Mouse (Mus musculus) left cerebral cortex, adult 9 months (tissue): ENCODE data around the gene Tm9sf1.

Experiments used
- DNase-seq, 2 experiments: peaks; one replicate each; pipeline ENCODE4 v3.0.0; 2022; ENCODE audit warnings: low spot score in 2 of 2

Tm9sf1 gene

DNA sequence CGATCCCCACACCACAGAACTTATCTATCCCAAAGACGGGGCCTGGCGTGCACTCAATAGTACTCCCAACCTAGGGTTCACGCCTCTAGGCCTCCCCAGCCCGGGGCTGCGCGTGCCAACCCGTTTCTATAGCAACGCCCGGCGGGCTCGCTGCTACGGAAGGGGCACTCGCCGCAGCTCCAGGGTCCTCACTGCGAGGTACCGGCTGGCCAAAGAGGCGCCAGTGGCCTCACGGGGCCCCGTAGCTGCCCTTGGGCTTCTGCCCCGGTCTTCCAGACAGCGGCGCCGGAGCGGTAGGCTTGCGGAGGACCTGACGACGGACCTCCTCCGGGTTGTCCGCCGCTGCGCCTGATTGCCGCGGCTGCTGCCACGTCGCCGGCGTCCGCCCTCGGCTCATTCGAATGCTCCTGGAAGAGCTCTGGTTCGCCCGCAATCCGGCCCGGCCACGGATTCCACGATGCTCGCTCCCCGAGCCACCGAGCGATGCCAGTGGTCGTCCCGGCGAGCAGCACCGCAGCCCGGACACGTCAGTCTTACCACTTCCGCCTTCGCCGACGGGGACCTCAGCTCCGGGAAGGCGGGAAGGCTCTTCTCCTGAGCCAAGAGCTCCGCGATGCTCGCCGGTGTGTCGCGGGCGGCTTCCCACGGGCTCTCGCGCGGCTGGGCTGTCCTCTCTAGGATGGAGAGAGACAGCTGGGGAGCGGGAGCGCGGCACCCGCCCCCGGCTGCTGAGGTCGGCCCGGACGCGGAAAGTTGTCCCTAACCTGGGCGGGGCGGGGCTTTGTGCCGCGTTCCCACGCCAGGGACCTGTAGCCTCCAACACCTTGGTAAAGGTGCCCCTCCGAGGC lies at the start of gene Tm9sf1:
TSS of gene Tm9sf1 (minus strand) at position 747 of the 848 bp plus-strand sequence.
- DNase-seq = peak; percentile 69 to 82

DNA sequence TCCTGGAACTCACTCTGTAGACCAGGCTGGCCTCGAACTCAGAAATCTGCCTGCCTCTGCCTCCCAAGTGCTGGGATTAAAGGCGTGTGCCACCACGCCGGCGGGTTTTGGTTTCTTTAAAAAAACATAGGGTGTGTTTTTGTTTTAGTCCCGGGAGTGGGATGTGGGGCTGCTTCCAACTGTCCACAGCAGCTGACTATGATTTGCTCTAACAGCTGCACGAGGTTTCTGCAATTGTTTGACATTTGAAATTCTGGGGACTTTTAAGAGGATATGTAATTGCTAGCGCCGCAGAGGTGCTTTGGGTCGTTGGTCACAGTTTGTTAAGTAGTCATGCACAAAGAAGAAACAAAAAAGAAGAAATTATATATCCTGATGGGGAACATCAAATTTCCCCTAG lies 45.8 kb upstream of the Tm9sf1 start:
- no peak for DNase-seq

DNA sequence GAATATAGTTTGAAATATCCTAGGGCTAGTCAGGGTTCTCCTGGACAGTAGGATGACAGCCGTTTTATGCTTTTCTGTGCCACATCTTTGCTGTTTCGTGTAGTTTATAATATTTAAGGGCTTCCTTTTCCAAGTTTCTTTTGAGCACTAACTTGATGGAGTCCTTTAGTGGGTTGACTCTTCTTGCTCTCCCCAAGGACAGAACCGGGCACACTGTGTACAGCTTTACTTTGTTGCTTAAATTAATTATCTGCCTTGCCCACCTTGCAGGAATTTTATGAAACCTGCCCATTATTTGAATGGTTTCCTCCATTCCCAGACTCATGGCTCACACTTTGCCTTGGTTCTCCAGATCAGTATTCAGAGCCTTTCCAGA lies 38.5 kb upstream of the Tm9sf1 start:
- DNase-seq = no peak

DNA sequence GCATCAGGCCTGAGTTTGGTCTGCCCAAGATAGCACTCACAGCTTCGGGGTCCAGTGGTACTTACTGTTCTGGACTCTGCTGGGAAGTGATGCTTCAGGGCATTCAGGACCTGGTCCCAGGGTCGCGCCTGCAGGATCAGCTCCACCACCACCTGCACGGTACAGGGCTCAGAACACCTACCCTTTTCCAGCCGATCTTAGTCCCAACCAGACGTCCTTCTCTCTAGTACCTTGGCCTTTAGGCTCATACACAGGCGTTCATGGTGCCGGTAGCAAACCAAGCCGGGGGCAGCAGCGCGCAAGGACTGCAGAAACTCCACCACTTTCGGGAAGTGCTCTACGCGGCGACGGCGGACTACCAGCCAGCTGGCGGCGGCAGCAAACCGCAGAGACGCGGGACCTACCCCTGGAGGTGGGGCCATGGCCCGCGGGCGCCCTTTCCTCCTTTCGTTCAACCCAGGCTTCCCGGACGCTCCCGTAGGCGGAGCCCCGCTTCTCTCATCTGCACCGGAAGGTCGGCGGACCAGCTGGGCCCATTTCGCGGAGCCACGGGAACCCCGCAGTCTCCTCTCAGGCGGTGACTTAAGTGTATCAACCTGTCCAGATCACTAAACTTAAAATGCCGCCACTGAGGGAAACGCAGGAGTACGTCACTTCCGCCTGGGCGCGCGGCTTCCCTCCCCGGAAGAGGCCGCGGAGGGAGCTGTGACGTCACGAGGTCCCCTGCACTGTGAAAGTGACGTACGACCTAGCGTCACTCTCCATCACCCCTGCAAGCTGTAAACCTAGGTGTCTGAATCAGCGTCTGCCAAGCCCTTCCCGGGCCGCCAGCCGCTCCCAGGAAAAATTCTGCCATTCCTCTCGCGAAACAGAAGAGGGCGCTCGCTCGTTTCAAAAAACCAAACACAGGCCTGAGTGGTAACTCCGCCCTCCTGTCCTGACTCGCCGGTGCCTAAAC lies 37.8 kb upstream of the Tm9sf1 start, which contains the start of gene Tinf2:
TSS of gene Tinf2 (minus strand) at position 661 of the 958 bp plus-strand sequence.
- peak; percentile 94 to 98 for DNase-seq

DNA sequence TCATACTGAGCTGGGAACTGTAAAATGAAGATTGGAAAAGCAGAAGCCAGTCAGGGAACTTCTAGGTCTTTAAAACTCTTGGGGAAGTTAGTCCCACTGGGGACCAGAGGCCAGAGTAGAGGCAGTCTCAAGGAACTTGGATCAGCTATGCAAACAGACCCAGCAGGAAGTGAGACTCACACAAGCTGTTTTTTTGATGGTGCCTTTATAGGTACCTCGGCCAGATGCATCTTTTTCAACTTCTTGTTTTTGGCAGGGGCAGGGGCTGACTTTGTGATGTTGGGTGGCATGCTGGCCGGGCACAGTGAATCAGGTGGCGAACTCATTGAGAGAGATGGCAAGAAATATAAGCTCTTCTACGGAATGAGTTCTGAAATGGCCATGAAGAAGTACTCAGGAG lies 34.0 kb upstream of the Tm9sf1 start:
- no peak for DNase-seq

DNA sequence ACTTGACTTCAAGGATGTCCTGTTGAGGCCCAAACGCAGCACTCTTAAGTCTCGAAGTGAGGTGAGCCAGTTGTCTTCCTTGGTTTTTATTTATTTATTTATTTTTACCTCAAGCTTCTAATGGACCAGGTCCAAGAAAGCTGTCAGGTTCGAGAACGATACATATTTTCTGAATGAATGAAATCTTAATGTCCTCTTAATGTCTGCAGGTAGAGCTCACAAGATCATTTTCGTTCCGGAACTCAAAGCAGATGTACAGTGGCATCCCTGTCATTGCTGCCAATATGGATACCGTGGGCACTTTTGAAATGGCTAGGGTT lies 29.1 kb upstream of the Tm9sf1 start:
- DNase-seq = no peak

DNA sequence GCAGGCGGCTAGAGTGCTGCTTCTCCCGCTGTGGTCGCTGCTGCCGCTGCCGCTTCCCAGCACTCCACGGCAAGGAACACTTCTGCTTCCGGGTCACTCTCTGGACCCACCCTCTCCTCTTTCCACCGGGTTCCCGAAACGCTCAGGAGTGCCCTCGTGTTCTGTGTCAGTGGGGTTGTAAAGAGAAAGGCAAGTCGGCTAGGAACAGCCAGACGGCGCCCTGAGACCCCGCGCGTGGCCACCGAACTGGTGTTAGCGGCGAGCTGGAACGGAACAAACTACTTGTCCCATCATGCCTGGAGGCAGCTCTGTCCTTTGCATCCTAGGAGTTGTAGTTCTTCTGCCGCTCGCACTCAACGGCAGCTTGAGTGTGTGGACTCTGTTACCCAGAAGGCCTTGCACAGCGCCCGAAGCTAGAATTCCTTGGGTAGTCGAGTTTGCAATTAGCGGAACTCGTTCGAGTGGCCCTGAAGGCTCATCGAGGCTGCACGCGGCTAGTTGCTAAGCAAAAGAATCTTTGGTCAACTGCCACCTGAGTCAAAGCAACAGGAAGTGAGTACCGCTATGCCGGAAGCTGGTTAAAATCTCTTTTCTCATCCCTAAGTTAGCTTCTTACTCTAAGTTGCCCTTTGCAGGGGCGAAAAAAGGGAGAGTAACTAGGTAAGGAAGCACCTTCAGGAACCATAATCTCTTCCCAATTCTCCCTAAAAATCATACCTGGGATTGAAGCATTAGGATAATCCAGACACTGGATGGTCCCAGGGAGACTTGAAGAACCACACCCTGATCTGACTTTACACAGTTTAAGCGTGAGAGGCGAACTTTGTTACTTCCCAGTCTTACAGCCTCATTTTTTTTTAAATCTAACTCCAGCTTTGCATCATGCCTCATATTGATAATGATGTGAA lies 28.5 kb upstream of the Tm9sf1 start, which contains the start of the genes Gmpr2 and Nedd8:
TSS of gene Gmpr2 (plus strand) at position 109 of the 908 bp plus-strand sequence.
TSS of gene Nedd8 (minus strand) at position 292 of the 908 bp plus-strand sequence.
- peak; percentile 92 to 96 for DNase-seq

DNA sequence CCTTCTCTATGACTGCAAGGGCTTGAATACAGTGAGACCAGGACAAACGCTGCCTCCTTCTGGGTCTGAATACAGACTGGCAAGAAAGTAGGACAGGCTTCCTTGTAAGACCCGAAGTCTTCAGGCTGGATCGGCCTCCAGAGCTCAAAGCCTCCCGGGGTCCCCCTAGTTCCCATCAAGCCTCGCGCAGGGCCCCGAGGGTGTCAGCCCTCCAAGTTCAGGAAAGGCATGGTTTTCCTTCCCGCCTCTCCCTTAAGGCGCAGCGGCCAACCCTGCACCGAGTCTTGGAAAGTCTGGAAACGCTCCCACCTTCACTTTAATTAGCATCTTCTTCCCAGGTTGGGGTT lies 27.9 kb upstream of the Tm9sf1 start:
- DNase-seq = no peak

DNA sequence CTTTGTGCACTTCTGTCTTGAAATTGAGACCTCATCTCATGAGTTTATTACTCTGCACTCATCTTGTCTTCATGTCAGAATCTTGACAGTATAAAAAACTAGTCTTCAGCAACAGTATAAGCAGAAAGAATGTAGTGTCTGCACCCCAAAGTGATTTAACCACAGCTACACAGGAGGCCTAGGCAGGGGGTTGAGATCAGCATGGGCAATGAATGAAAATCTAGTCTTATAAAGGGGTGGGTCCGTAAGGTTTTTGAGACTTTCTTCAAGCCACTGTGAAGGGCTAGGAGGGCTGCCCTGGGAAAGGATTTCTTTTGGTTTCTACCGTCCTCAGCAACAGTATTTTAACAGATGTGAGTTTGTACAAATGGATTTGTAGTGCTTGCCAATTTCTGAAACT lies 17.0 kb upstream of the Tm9sf1 start:
- DNase-seq = no peak

DNA sequence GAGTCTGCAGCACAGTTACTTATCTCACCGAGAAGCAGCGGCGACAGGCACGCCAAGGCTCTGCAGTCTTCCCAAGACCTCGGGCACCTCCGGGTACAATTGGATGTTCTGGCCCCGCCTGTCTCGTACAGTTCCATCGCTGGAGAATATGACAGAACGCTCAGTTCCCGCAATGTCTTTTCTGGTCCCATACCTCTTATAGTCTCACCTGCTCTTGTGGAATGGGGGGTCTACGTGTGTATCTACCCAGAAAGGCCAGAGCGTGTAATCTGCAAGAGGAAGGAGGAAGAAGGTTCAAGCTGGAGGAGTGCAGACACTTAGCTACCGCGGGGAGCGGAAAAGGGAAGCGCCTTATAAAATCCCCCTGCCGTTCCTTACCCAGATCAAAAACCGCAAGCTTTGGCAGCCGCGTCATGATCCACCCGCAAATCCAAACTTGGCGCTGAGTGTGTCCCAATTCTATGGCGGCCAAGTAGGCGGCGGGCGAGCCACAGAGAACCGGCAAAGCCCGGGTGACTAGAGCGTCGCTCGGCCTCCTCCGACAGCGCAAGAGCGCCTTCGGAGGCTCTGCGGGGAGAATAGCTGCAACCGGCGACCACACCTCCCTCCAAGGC lies 16.5 kb upstream of the Tm9sf1 start, which contains the start of gene Mdp1:
TSS of gene Mdp1 (minus strand) at position 549 of the 614 bp plus-strand sequence.
- peak in 1 of 2 experiments; percentile 80 for DNase-seq

DNA sequence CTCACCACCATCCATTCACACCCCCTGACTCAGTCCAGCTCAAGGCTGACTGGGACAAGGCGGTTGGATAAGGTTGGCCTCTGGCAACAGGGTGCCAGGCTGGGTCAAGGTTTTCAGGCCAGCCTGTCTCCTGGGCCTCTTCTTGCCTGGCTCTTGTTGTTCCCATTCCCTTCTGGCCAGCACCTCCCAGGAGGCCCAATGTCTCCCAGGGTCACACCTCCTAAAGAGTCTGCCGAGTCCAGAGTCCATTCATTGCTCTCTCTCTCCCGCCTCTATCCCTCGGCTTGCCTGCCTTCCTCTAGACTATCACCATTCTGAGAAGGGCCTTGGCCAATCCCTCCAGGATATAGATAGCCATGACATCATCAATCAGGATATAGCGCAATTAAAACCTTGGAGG lies 14.4 kb upstream of the Tm9sf1 start:
- no peak for DNase-seq

DNA sequence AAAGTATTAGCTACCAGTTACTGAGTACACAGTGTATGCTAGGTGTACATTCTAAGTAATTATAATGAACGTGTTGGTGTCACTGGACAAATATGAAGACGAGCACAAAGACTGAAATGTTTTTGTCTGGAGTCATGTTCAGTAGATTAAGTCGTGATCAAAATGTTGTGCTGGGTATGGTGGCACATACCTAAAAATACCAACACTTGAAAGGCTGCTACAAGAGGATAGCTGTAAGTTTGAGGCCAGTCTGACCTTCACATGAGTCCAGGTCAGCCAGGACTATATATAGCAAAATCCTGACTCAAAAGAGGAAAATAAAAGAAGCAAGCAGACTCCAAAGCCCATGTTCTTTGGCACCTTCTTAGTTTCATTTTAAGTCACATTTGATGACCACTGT lies 13.3 kb upstream of the Tm9sf1 start:
- no peak for DNase-seq

DNA sequence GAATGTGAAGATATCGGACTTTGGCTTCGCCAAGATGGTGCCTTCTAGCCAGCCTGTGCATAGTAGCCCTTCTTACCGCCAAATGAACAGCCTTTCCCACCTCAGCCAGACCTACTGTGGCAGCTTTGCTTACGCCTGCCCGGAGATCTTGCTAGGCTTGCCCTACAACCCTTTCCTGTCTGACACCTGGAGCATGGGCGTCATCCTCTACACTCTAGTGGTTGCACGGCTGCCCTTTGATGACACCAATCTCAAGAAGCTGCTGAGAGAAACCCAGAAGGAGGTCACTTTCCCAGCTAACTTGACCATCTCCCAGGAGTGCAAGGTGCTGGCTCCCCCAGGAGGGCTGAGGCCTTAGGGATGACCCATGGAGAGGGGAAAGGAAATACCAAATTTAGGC lies 7.9 kb upstream of the Tm9sf1 start:
- DNase-seq = no peak

DNA sequence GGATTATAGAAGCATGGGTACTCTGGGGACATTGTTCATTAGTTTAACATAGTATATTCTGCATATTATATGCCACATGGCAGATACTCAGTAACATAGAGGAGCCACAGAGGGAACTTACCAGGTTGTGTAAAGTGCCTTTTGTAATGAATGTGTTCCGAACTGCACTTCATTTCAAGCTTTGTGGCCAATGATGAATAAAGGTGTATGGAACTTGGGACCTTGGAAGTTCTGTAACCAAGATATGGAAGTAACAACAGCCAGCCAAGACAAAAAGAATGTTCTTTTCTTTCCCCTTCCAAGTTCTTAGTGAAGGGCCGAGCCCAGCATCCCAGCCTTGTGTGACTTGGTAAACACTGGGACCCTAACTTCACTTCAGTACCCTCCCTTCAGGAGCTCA lies 6.3 kb upstream of the Tm9sf1 start, which contains the start of gene Tssk4:
TSS of gene Tssk4 (plus strand) at position 301 of the 400 bp plus-strand sequence.
- no peak for DNase-seq

DNA sequence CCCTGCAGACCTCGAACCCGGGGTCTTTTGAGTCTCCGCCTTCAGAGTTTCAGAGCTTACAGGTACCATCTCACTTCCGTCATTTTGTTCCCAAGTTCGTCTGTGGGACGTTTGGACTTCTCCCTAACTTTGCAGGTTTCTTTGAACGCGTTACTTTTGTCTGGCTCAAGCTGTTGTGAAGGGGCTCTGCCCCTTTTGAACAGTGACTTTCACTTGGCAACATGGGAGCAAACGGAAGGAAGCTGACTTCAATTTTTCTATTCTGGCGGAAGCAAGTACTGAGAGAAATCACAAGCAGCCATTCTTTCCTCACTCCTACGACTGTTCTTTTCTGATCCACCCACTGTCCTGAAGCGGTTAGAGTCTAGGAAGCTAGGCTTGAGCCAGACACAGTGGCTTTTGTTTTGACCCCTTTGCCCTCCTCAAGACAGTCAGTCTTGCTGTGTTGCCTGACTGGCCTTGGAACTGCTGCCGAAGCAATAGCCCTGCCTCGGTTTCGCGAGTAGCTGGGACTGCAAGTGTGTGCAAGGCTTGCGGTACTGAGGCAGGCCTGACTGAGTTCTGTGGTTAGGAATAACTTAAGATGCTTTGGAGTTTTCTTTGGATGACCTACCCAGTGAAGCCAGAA lies 769 bp upstream of the Tm9sf1 start:
- DNase-seq = no peak

DNA sequence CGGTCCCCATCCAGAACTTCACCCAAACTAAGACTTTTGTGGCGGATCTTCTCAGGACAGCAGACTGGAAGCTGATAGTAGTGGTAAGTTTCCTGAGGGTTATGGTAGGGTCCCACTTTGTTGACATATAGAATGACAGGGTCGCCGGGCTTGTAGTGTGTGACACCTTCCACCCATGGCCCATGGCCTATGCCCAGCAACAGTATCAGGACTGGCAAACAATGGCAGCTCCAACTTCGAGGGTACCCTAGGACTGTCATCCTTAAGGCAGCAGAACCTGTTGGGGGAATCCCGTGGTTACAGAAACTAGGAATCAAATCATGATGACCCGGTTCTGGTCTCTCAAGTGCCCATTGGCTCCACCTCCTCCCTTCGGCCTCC lies 937 bp downstream of the Tm9sf1 start:
- DNase-seq = no peak

DNA sequence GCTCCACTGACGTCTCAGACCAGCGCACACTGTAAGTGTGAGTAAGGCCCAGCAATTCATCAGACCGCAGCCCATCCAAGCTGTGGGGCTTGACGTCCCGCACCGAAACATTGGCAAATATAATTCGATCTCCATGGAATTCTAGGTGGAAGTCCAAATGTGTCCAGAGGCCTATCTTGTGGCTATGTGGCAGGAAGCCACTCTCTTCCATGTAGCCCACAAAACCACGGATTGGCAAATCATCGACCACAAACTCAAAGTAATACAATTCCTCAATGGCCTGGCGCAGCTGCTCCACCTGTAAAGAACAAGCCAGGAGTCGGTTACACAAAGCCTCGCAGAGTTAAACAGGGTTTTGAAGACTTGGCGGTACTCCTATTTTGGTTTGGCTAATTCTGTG lies 2.3 kb downstream of the Tm9sf1 start:
- DNase-seq = no peak

DNA sequence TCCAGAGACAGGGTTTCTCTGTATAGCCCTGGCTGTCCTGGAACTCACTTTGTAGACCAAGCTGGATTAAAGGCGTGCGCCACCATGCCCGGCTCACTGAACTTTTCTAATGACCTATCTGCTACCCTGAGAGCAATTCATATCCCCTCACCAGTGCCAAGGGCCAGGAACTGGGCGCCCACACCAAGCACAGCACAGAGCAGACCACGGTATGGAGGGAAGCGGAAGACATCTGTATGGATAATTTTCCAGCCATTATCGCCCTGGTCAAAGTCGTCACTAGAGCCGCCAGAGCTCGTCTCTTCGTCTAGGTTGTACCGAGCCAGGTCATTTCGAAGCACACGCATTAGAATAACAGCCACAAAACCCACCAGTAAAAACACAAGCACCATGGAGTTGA lies 2.8 kb downstream of the Tm9sf1 start:
- no peak for DNase-seq

DNA sequence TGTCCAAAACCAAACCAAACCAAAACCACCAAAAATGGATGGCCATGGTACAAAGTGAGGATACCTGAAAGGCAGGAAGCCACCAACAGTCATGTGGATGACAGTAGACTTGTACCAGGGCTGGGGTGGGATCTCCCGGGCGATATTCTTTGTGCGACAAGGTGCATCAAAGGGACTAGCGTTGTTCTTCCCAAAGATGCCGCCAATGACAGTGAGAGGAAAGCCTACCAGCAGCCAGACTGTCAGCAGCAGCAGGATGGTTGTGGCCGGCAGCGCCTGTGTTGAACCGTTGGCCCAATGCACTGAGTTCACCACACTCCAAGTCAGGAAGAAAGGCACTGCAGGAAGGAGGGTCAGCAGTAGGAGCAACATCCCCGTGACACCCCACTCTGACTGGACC lies 5.8 kb downstream of the Tm9sf1 start, which contains the start of gene Gm49378:
TSS of gene Gm49378 (minus strand) at position 101 of the 400 bp plus-strand sequence.
- no peak for DNase-seq

DNA sequence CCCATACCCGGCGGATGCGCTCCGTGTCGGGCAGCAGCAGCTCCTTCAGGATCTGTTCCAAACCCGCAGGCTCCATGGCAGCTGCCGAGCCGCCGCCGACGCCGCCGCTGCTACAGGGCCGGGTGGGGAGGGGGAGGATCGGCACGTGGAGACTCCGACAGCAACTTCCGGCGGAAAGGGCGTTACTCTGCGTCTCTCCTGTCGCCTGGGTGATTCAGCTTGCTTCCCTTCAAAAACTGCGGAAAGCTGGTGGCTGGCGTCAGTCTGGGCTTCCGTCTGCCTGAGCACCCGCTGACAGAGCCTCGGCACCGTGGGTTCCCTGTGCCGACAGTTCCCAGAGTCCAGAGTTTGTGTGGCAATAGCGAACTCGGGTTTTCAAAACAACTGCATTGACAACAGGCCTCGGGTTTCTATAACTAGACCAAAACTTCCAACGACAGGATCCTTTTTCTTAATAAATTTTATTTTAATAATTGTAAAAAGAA lies 8.0 kb downstream of the Tm9sf1 start, which contains the start of gene Ipo4:
TSS of gene Ipo4 (minus strand) at position 435 of the 485 bp plus-strand sequence.
- peak; percentile 75 to 89 for DNase-seq
